Mouse (Mus musculus) forebrain, embryonic 16.5 days (tissue): ENCODE results near the gene Trabd2b. TPM values are rescaled to one million over a fixed set of nuclear protein-coding genes. Genes with fewer than 3 reads are reported as not detected.

ENCODE experiments used
- ATAC-seq: fragments of 200-750 bp; cut with Nextera tagmentation; 2 replicates; pipeline ENCODE4 v1.8.0; 2017; ENCODE audit warnings: mild to moderate bottlenecking, moderate library complexity
- H3K27ac ChIP-seq: fragments of 300-500 bp; sonication (generic); 2 replicates; pipeline ENCODE4 v1.5.1; 2014; ENCODE audit warnings: low read length, control low read depth
- H3K27me3 ChIP-seq: fragments of 300-500 bp; sonication (generic); replicated peaks from 2 replicates; pipeline ENCODE4 v1.6.1; 2014; ENCODE audit warnings: low read length; ENCODE audit not compliant: control insufficient read depth, insufficient read depth
- H3K36me3 ChIP-seq: fragments of 300-500 bp; sonication (generic); 2 replicates; pipeline ENCODE4 v1.6.1; 2014; ENCODE audit not compliant: control insufficient read depth, insufficient read depth
- H3K4me1 ChIP-seq: fragments of 300-500 bp; sonication (generic); replicated peaks from 2 replicates; pipeline ENCODE4 v1.6.1; 2014; ENCODE audit warnings: low read length; ENCODE audit not compliant: control insufficient read depth, insufficient read depth
- H3K4me2 ChIP-seq: fragments of 300-500 bp; sonication (generic); 2 replicates; pipeline ENCODE4 v1.6.1; 2014; ENCODE audit warnings: mild to moderate bottlenecking, low read length, control low read depth
- H3K4me3 ChIP-seq: fragments of 300-500 bp; sonication (generic); replicated peaks from 2 replicates; pipeline ENCODE4 v1.5.1; 2014; ENCODE audit warnings: mild to moderate bottlenecking, low read length, control low read depth
- H3K9ac ChIP-seq: fragments of 300-500 bp; sonication (generic); replicated peaks from 2 replicates; pipeline ENCODE4 v1.6.1; 2014; ENCODE audit warnings: low read depth, low read length, control low read depth
- H3K9me3 ChIP-seq: fragments of 300-500 bp; sonication (generic); 2 replicates; pipeline ENCODE4 v1.6.1; 2016; ENCODE audit warnings: low read length; ENCODE audit not compliant: control insufficient read depth
- WGBS: fragments of 180-500 bp; shearing (Covaris S2); extraction: QIAGEN DNeasy Blood & Tissue Kit; methylation state at CpG from one replicate; pipeline ENCODE4 v1.1.7; 2014; 5-methylcytosine and 5-hydroxymethylcytosine counted together
- polyA plus RNA-seq: library from polyadenylated mRNA; unstranded; fragments of >200 nt; fragmentation: Nextera tagmentation; extraction: Ambion mirVana; gene quantifications from 2 replicates; pipeline ENCODE4 v1.2.1, GENCODE M21; 2015

The Trabd2b gene
- polyA plus RNA-seq, 1 experiment from 2014 or later, result 0.29 TPM

GRCm38 (mm10) chr4:114533894-114534754, 127.6 kb downstream of the Trabd2b start:
- H3K9me3 ChIP-seq, result no peaks in the 10 kb centered on the region
- no peak overlapping the region for H3K4me2 ChIP-seq
- no peaks in the 10 kb centered on the region for H3K36me3 ChIP-seq
- H3K27ac ChIP-seq, result no peak overlapping the region
- H3K9ac ChIP-seq, result no peak overlapping the region
- H3K4me3 ChIP-seq, result no peak overlapping the region
- 81% methylated on average over 4 of the region's 4 CpGs for WGBS
- no peaks in the 10 kb centered on the region for H3K4me1 ChIP-seq
- no peak for ATAC-seq
- H3K27me3 ChIP-seq, result no peaks in the 10 kb centered on the region

- WGBS, result 71% methylated on average over 6 of the region's 6 CpGs
Measured at GRCm38 (mm10) chr4:114537376-114537974, 131.0 kb downstream of the Trabd2b start.

GRCm38 (mm10) chr4:114540031-114540430, 133.5 kb downstream of the Trabd2b start:
- Histone ChIP-seq H3K9me3 (no peaks in the 10 kb centered on the region), H3K4me3 (no peak overlapping the region), H3K36me3 (no peaks in the 10 kb centered on the region), H3K4me1 (no peaks in the 10 kb centered on the region), H3K4me2 (no peak overlapping the region), H3K27me3 (no peaks in the 10 kb centered on the region), H3K27ac (no peak overlapping the region), H3K9ac (no peak overlapping the region)
- WGBS, result 90% methylated on average over 7 of the region's 7 CpGs
- ATAC-seq, result no peak

More at GRCm38 (mm10) chr4:114537376-114537974, 131.0 kb downstream of the Trabd2b start:
- no peaks in the 10 kb centered on the region for H3K36me3 ChIP-seq
- no peaks in the 10 kb centered on the region for H3K9me3 ChIP-seq
- H3K27ac ChIP-seq, result no peak overlapping the region
- no peak overlapping the region for H3K4me3 ChIP-seq
- H3K9ac ChIP-seq, result no peak overlapping the region
- no peaks in the 10 kb centered on the region for H3K4me1 ChIP-seq
- no peak overlapping the region for H3K4me2 ChIP-seq
- H3K27me3 ChIP-seq, result no peaks in the 10 kb centered on the region
- ATAC-seq, result no peak

- Histone ChIP-seq H3K36me3 (no peaks in the 10 kb centered on the region), H3K4me1 (no peaks in the 10 kb centered on the region), H3K4me2 (no peak overlapping the region), H3K27me3 (no peaks in the 10 kb centered on the region), H3K9me3 (no peaks in the 10 kb centered on the region), H3K4me3 (no peak overlapping the region), H3K27ac (no peak overlapping the region), H3K9ac (no peak overlapping the region)
- ATAC-seq, result no peak
- WGBS, result 78% methylated on average over 1 of the region's 1 CpGs
Measured at GRCm38 (mm10) chr4:114541221-114541620, 134.7 kb downstream of the Trabd2b start.

- no peak overlapping the region for H3K4me2 ChIP-seq
- H3K9me3 ChIP-seq, result no peaks in the 10 kb centered on the region
- no peak overlapping the region for H3K9ac ChIP-seq
- H3K4me3 ChIP-seq, result no peak overlapping the region
- WGBS, result 68% methylated on average over 4 of the region's 4 CpGs
- no peak overlapping the region for H3K27ac ChIP-seq
- no peak for ATAC-seq
- no peaks in the 10 kb centered on the region for H3K36me3 ChIP-seq
- no peaks in the 10 kb centered on the region for H3K27me3 ChIP-seq
- H3K4me1 ChIP-seq, result no peaks in the 10 kb centered on the region
Measured at GRCm38 (mm10) chr4:114542136-114542535, 135.6 kb downstream of the Trabd2b start.

- 78% methylated on average over 3 of the region's 3 CpGs for WGBS
- Histone ChIP-seq H3K9me3 (no peaks in the 10 kb centered on the region), H3K4me1 (no peaks in the 10 kb centered on the region), H3K36me3 (no peaks in the 10 kb centered on the region), H3K4me2 (no peak overlapping the region), H3K27ac (no peak overlapping the region), H3K27me3 (no peaks in the 10 kb centered on the region), H3K9ac (no peak overlapping the region), H3K4me3 (no peak overlapping the region)
- ATAC-seq, result no peak
Measured at GRCm38 (mm10) chr4:114545481-114546200, 139.1 kb downstream of the Trabd2b start.

- H3K9ac ChIP-seq, result no peak overlapping the region
- H3K4me3 ChIP-seq, result no peak overlapping the region
- no peaks in the 10 kb centered on the region for H3K4me1 ChIP-seq
- no peaks in the 10 kb centered on the region for H3K9me3 ChIP-seq
- H3K27me3 ChIP-seq, result no peaks in the 10 kb centered on the region
- ATAC-seq, result no peak
- no peaks in the 10 kb centered on the region for H3K36me3 ChIP-seq
- H3K27ac ChIP-seq, result no peak overlapping the region
- H3K4me2 ChIP-seq, result no peak overlapping the region
- 88% methylated on average over 8 of the region's 8 CpGs for WGBS
Measured at GRCm38 (mm10) chr4:114547658-114548448, 141.3 kb downstream of the Trabd2b start.

GRCm38 (mm10) chr4:114549487-114549886, 143.0 kb downstream of the Trabd2b start:
- no peak overlapping the region for H3K27ac ChIP-seq
- no peaks in the 10 kb centered on the region for H3K27me3 ChIP-seq
- H3K4me2 ChIP-seq, result no peak overlapping the region
- no peaks in the 10 kb centered on the region for H3K4me1 ChIP-seq
- H3K36me3 ChIP-seq, result no peaks in the 10 kb centered on the region
- H3K9ac ChIP-seq, result no peak overlapping the region
- no peak for ATAC-seq
- 94% methylated on average over 3 of the region's 3 CpGs for WGBS
- H3K4me3 ChIP-seq, result no peak overlapping the region
- H3K9me3 ChIP-seq, result no peaks in the 10 kb centered on the region
